Mouse (Mus musculus) layer of hippocampus, postnatal 25 days (tissue): ENCODE measurements around the gene Ltb. TPM values are rescaled to one million over a fixed set of nuclear protein-coding genes. Genes with fewer than 3 reads are reported as not detected.
A peak's percentile ranks its signal among the peaks of the same experiment; 100 is the strongest.

Experiments
- DNase-seq, 2 experiments: peaks; one replicate each; pipeline ENCODE4 v3.0.0; 2022; ENCODE audit warnings: mixed read lengths in 2 of 2, low spot score in 1 of 2; ENCODE audit errors: extremely low spot score in 1 of 2
- total RNA-seq, 2 experiments: library from RNA; stranded (reverse); gene quantifications; 2 replicates each; pipeline ENCODE4 v1.2.3; 2021

The Ltb gene
- total RNA-seq, 2 experiments from 2014 or later: 0.42 to 0.54 TPM

DNA sequence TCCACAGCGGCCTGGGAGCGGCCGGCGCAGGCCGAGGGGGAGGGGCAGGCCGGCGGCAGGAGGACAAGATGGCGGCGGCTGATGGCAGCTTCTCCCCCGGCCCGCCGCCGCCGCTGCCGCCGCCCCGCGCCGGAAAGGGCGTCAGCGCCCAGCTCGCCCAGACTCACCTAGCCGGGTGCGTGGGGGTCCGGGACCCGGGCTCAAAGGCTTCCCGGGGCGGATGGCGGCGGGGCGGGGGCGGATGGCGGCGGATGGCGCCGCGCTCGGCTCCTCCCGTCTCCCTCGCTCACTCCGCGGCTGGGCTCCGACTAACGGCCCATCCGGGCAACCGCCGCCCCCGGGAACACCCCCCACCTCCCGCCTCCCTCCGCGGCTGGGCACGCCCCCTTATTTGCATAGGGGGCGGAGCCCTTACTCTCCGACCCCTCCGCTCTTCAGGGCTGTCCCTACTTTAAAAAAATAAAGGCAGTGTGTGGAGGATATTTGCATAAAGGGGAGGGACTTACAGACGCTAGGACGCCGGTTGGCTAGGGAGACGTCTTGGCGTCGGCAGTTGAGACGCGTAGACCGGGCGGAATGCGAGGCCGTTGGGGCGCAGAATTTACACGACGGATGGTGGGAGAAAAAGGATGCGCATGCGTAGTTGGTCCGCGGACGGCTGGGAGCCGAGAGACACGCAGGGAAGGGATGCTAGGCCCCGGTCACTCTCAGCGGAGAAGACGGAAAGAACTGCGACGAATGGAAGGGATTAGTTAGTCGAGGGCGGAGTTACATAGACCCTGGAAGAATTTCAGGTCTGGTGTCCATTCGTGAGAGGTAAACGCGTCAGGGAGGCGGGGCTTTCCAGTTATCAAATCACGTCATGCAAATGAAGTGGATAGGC is 29.4 kb upstream of the Ltb start, which contains the start of gene Prrc2a:
Gene Prrc2a, minus strand, starts transcription at position 330 of the 883 bp plus-strand sequence.
- peak; percentile 94 to 98 for DNase-seq

DNA sequence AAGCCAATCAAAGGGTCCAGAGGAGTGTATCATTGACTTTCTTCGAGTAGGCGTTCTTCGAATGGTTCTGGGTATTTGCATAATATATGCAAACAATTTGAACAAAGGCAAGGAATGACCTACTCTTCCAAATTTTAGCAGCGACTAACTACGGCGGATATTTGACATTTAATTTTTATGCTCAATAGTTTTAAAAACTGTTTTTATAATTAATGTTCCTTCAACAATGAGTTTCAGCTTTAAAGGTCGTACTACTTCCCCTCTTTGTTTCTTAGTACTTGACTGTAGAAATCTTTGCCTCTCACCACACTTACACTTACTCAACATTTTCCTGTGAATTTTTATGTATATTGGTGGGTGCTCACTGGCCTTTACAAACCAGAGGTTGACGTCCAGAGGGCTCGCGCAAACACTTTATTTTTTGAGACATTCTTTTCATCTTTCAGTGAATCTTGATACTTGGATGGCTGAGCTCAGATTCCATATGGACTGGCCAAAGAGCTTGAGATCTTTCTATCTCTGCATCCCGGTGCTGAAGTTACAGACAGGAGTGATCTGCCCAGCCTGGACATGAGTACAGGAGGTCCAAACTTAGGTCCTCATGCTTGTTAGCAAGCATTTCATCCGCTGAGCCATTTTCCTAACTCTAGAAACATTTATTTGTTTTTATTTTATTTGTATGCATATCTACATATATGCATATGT is 28.6 kb upstream of the Ltb start:
- DNase-seq: no peak

DNA sequence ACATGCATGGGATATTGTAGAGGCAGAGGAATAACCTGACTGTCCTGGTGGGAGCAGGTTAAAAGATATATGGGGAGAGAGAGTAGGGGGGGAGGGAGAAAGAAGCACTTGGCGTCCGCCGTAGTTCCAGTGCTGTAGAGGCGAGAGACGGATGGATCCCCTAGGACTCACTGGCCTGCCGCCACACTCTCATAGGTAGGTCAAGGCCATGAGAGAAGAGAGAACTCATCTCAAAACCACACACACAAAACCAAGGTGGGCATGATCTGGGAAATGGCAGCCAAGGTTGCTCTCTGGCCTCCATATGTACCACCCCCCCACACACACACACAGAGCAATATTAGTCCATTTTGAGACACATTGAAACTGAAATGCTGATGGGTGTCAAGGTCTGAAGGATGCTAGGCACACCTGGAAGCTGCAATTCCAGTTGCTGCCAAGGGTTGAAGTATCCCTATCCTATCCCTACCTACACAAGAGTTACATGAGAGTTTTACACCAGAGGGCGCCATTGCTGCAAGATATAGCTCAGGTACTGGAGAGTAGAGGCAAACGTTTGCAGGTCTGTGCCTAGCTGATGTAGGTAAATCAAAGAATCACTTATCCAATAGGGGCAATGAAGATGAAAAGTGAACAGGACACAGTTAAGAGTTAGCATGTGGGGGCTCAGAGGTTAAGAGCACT is 27.7 kb upstream of the Ltb start:
- peak in 1 of 2 experiments; percentile 55 for DNase-seq

DNA sequence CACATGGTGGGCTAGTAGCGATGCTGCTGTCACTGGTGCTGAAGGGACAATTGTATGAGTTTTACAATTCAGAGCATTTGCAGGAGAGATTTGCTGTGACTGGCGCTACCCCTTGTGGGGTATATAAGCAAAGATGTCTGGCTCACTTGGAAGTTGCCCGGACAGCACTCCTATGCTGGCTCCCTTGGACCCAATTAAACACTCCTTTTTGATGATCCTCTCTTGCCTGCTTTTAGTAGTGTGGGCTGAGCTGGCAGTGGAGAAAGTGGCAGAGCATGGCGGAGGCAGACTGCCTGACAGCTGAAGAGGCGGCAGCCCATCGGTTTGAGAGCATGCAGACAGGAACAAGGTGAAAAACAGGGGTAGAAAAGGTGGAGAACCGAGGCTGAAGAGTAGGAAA is 26.4 kb upstream of the Ltb start:
- DNase-seq: no peak

DNA sequence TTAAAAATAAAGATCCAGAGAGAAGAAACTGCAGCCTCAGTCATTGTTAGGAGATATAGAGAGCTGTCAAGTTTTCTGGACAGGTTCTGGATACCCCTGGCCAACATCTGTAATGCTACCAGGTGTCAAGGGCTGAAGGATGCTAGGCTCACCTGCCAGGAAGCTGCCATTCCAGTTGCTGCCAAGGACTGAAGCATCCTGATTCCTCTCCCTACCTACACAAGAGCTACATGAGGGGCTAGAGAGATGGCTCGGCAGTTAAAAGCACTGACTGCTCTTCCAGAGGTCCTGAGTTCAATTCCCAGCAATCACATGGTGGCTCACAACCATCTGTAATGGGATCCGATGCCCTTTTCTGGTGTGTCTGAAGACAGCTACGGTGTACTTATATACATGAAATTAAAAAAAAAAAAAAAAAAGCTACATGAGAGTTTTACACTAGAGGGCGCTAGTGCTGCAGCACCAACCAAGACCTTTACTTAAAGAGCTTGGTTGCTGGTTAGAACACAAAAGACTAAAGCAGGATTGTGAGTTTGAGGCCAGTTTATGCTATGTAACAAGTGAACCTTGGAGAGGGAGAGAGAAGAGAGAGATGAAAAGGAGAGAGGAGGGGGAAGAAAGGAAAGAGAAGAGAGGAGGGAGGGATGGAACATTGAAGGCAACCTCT is 25.6 kb upstream of the Ltb start:
- DNase-seq: no peak

DNA sequence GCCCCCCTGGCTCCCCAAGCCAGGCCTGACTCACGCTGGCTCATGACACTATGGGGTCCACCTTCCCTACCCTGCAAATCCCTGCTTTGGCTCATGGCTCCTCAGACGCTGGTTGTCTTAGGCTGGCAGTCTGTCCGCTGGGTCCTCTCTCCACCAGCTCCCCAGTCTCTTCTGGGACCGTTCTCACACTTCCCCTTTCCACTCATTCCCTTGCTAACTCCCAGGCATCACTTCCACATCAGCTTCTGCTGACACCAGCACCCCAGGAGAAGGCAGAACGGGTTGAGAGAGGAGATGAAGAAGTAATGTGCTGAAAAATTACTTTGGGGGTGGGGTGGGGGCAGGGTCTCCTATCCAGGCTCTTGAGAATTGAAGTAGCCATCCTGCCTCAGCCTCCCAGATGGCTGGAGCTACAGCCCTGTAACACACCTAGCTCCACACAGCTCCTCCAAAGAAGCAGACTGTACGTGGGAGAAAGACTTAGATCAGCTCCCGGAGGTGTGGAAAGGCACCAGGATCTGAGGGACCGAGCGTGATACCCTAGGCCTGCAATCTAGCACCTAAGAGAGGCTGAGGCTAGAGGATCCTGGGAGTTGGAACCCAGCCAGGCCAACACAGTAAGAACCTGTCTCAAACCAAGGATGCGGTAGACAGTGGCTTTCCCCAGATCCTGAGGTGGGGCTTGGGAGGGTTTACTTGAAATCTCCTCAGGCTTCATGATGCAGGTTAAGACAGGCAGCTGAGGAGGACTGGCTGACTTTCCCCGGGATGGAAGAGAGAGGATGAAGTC is 21.6 kb upstream of the Ltb start:
- DNase-seq: no peak

DNA sequence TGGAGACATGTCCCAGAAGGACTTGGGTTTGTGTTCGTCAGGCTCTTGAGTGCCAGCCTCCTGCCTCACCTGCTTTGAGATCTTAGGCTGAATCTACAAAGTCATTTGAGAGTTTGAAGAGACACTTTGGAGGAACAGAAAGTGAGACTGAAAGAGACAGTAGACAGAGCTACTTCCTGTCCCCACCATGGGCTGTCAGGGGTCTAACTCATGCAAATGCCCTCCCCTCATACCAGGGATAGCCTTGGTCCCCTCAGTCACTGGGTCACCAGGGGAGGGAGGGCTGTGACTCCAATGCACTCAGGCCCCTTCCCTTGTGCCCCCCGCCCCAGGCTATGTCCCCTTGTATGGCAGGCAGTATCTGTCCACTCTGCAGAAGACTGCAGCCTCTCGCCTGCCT is 20.9 kb upstream of the Ltb start:
- DNase-seq: no peak

DNA sequence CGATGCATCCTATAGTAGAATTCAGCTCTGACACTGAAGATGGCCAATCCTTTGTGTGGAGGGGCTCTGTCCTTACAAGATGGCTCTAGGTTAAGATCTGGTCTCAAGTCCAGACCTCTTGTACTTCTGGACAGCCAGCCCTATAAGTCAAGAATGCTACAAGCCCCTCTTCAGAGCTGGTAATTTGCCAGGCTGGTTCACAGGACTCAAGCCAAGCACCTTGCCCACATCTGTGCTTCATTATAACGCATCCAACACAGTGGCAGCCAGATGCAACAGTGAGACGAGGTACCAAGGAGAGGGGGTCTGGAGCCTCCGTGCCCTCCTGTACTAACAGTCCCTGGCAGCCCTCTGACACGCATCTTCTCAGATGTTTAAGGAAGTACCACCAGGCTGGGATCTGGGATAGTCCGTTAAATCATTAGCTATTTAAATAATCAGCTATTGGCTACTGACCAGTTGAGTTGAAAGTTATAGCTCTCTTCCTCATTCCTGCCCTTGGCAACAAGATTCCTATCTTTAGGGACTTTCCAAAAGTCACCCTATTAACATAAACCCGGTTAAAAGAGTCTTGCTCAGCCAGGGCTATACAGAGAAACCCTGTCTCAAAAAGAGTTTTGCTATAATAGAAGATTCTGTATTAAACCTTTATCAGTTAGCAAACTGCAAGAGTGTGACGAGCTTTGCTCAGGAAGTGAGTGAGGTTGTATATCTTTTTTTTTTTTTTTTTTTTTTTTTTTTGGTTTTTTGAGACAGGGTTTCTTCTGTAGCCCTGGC is 19.9 kb upstream of the Ltb start:
- no peak for DNase-seq

DNA sequence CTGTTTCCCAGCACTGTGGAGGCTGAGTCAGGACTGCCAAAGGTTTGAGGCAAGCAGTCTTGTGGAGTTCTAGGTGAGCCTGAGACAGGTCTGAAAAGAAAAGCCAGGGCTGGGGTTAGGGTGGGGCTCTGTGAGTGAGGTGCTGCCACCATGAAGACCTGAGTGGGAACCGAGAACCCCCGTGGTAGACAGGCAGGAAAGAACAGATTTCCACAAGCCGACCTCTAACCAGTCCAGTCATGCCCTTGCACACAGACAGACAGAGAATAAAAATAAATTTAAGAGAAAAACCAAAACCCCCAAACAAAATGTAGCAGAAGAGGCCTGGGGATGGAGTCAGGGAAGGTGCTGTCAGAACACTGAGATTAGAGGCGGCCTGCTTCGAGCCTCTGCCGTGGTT is 18.9 kb upstream of the Ltb start:
- DNase-seq: no peak

DNA sequence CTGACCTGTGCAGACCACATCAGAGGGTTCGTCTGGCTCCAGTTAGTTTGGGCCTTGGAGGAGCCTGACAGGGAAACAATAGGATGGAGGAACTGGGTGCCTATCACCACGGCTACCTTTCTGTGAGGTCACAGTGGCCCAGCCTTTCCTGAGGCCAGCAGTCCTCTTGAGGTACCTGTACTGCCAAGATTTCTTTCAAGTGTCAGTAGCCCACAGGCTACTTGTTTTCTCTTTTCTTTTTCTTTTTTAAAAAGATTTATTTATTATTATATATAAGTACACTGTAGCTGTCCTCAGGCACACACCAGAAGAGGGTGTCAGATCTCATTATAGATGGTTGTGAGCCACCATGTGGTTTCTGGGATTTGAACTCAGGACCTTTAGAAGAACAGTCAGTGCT is 18.3 kb upstream of the Ltb start, which contains the start of gene Aif1:
Gene Aif1, minus strand, starts transcription at position 101 of the 400 bp plus-strand sequence.
- no peak for DNase-seq

DNA sequence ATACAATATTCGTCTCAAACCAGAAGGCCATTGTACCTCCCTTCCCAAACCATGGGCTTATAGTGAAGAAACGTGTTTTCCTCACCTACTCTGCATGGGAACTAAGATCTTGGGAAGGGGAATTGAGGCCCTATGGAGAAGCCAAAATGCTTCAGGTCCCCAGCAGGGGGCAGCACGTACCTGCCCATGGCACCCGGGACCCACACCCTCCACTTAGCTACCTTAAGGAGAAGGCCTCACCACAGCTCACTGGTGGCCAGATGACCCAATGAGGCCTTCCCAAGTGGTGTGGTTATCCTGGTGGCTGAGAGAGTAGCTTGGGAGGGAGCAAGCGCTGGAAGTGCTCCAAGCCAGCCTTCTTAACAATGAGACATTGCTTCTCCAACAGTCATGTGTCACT is 15.7 kb upstream of the Ltb start:
- peak in 1 of 2 experiments; percentile 57 for DNase-seq

DNA sequence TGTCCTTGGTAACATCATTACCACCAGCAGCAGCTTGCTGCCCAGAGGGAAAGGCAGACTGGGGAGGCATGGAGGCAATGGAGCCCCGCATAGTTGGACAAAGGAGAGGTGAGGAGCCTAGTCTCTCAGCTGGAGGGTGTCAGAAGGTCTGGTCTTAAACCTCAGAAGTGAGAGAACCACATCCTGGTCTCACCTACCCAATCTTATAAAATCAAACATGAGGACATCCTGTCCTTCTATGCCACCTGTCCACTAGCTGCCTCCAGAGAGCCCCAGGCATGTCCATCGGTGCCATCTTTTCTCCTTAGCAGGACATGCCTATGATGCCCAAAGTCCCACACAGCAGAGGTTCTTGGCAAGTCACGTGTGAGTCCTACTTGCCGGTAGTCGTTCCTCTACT is 14.1 kb upstream of the Ltb start:
- DNase-seq: no peak

DNA sequence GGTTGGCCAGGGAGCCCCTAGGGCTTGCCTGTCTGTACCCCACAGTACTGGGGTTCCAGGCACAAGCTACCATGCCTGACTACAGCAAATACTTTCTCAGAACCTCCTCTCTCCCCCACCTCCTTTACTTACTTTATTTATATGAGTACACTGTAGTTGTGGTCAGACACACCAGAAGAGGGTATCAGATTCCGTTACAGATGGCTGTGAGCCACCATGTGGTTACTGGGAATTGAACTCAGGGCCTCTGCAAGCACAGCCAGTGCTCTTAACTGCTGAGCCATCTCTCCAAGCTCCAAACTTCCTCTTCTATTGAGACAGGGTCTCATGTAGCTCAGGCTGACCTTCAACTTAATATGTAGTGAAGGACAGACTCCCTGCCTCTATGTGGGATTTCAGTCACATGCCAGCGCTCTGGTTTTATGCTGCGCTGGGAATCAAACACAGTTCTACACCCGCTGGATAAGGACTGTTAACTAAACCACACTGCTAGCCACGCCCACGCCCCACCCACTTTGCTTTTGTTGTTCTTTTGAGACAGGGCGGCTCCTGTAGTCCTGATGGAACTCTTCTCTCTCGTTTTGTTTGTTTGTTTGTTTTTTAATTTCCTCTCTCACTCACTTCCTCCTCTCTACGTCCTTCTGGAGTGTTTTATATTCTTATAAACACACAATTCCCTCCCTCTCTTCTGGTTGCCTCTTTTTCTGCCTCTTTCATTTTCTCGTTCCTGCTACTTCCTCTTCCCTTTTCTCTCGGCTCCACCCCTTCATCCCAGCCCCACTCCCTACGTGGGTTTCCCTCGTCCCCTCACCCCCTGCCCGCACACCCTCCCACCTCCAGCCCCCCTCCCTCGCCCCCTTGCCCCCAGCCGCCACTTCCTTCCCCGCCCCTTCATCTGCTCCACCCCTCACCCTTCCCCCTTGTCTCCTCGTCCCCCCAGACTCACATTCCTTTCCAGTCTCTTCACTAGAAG is 8.3 kb upstream of the Ltb start:
- DNase-seq: no peak

DNA sequence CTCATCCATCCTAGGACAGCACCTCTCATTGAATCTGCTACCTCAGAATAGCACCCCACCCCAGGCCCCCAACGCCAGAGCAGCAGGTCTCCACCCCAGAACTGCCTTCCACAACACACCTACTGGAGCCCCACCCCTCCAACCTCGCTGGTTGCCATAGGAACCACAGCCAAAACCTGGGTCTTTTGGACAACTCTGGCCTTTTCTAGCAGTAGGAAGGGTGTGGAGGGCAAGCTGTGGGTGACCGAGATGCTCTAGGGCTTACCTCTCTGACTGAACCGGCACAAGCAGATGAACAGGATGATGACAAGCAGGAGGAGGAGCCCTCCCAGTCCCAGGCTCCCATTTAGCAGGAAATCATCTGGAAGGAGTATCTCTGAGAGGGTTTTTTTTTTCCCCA is 7.6 kb upstream of the Ltb start:
- DNase-seq: no peak

DNA sequence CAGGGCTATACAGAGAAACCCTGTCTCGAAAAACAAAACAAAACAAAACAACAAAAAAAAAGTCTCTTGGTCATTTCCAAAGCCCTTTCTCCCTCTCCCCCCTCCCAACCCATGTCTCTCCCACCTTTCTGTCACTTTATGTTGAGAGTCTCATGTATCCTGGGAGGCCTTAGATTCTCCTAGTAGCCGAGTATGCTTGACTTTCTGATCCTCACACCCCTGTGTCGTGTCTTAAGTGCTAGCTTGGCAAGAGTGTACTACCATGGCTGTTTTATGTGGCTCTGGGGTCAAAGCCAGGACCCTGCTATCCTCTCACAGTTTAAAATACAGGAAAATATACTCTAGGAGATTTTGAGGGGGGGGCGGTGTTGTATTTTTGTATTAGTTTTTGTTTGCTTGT is 6.9 kb upstream of the Ltb start:
- no peak for DNase-seq

DNA sequence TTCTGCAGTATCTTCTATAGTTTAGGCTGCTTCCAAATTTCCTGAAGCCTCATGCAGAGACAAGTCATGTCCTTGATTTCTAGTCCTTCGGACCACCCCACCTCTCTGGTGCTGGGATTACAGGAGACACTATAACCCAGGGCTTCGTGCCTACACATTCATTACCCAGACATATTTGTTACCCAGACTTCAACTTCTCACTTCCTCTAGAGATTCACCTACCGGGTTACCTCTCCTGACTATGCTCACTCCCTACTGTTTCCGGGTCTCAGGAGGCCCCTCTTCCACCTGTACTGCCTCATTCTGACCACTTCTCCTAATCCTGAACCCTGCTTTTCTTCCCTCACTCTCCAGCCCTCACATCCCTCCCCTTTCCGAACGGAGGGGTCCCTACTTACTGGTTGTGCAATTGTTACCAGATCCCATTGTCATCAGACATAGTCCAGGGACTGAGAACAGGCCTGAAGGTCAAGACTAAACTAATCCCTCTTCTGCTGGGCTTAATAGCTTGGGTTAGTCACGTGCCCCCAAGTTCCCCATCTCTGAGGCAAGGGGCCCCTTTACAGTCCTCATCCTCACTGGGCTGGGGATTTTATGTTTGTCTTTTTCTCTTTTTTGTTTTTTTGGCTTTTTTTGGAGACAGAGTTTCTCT is 6.2 kb upstream of the Ltb start, which contains the start of gene Lst1:
Gene Lst1, minus strand, starts transcription at position 481 of the 652 bp plus-strand sequence.
- DNase-seq: no peak

DNA sequence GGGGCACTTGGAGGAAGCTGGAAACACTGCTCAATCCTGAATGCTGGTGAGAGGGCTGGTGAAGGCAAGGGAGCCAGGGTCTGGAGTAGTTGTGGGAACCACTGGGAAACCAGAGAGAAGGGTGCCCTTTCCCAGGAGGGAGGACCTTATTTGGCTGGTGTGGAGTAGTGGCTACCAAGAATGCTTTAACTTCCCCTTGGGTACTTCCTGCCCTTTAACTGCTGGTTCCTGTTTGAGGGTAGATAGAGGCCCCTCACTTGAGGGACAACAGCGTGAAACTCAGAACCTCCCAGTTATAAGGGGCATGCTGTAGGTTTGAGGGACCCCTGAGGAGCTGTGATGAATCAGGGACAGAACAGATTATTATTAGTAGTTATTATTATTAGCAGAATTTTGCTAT is 5.1 kb upstream of the Ltb start:
- DNase-seq: no peak
